Mouse (Mus musculus): ENCODE data around the gene Inpp5a. TPM values are rescaled to one million over a fixed set of nuclear protein-coding genes. Genes with fewer than 3 reads are reported as not detected.

Inpp5a gene
- polyA plus RNA-seq, 1 experiment from 2014 or later = 28.5 TPM

DNA sequence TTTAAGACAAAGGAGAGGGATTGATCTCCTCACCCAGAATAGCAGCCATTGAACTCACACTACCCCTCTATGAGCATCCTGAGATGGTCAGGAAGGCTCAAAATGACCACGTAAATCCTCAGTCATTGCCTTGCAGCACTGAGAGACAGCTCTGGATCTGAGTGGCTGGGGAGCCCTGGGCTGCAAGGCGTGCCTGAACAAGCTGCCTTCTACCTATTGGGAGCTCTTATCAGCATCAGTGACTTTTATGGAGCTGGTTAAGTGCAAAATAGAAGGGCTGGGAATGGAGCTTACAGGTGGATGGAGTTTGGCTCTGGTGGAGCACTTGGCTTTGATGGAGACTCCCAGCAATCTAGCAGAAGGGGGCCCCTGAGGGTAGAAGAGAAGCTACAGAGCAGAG, 9.2 kb upstream of the Inpp5a start:
- Histone ChIP-seq H3K27me3 (no peaks in the 10 kb centered on the region), H3K4me3 (no peak overlapping the region), H3K4me2 (no peak overlapping the region), H3K9me3 (no peaks in the 10 kb centered on the region), H3K27ac (no peak overlapping the region), H3K36me3 (no peaks in the 10 kb centered on the region), H3K4me1 (peaks cover 4% of the 10 kb centered on the region; the same call in 1 of the 2 replicates), H3K9ac (no peak overlapping the region)
- ATAC-seq (ENCODE audit: insufficient number of reproducible peaks, low FRiP score, low TSS enrichment, low read depth) = no peak
- WGBS = 44% methylated on average over 2 of the region's 2 CpGs

- Histone ChIP-seq H3K4me2 (no peak overlapping the region), H3K4me3 (no peak overlapping the region), H3K4me1 (peaks cover 4% of the 10 kb centered on the region; the same call in 1 of the 2 replicates), H3K36me3 (no peaks in the 10 kb centered on the region), H3K9me3 (no peaks in the 10 kb centered on the region), H3K9ac (no peak overlapping the region), H3K27me3 (no peaks in the 10 kb centered on the region), H3K27ac (no peak overlapping the region)
- WGBS = 50% methylated on average over 4 of the region's 4 CpGs
- no peak for ATAC-seq (ENCODE audit: insufficient number of reproducible peaks, low FRiP score, low TSS enrichment, low read depth)
Observed at GRCm38 (mm10) chr7:139380225-139380624, 8.7 kb upstream of the Inpp5a start.

DNA sequence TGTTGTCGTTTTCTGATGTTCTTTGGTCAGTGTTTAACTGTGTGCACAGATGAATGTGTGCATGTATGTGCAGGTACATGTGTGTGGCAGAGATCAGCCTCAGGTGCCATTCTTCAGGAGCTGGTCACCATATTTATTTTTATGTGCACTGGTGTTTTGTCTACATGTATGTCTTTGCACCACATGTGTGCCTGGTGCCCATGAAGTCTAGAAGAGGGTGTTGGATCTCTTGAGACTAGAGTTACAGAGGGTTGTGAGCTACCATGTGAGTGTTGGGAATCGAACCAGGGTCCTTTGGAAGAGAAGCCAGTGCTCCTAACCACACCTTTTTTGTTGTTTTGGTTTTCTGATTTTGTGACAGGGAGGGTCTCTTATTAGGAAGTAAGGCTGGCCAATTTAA, 7.0 kb upstream of the Inpp5a start:
- H3K4me3 ChIP-seq = no peak overlapping the region
- H3K27me3 ChIP-seq = no peaks in the 10 kb centered on the region
- no peaks in the 10 kb centered on the region for H3K9me3 ChIP-seq
- H3K9ac ChIP-seq = no peak overlapping the region
- no peak overlapping the region for H3K27ac ChIP-seq
- H3K4me1 ChIP-seq = peaks cover 4% of the 10 kb centered on the region; the same call in 1 of the 2 replicates
- ATAC-seq (ENCODE audit: insufficient number of reproducible peaks, low FRiP score, low TSS enrichment, low read depth) = no peak
- no peak overlapping the region for H3K4me2 ChIP-seq
- no peaks in the 10 kb centered on the region for H3K36me3 ChIP-seq
- WGBS = 68% methylated on average over 2 of the region's 2 CpGs

- no peak for ATAC-seq (ENCODE audit: insufficient number of reproducible peaks, low FRiP score, low TSS enrichment, low read depth)
- H3K27me3 ChIP-seq = no peaks in the 10 kb centered on the region
- H3K9ac ChIP-seq = no peak overlapping the region
- no peak overlapping the region for H3K4me2 ChIP-seq
- H3K27ac ChIP-seq = no peak overlapping the region
- H3K9me3 ChIP-seq = no peaks in the 10 kb centered on the region
- no peaks in the 10 kb centered on the region for H3K36me3 ChIP-seq
- 73% methylated on average over 2 of the region's 2 CpGs for WGBS
- no peak overlapping the region for H3K4me3 ChIP-seq
- peaks cover 9% of the 10 kb centered on the region for H3K4me1 ChIP-seq
Observed at GRCm38 (mm10) chr7:139382796-139383195, 6.1 kb upstream of the Inpp5a start.

- H3K4me2 ChIP-seq = no peak overlapping the region
- H3K27me3 ChIP-seq = no peaks in the 10 kb centered on the region
- WGBS = 91% methylated on average over 1 of the region's 1 CpGs
- no peak overlapping the region for H3K4me3 ChIP-seq
- no peaks in the 10 kb centered on the region for H3K36me3 ChIP-seq
- no peaks in the 10 kb centered on the region for H3K9me3 ChIP-seq
- no peak for ATAC-seq (ENCODE audit: insufficient number of reproducible peaks, low FRiP score, low TSS enrichment, low read depth)
- no peak overlapping the region for H3K9ac ChIP-seq
- peaks cover 13% of the 10 kb centered on the region for H3K4me1 ChIP-seq
- H3K27ac ChIP-seq = no peak overlapping the region
Observed at GRCm38 (mm10) chr7:139384500-139384899, 4.4 kb upstream of the Inpp5a start.

GRCm38 (mm10) chr7:139384916-139385530, 3.9 kb upstream of the Inpp5a start:
- no peaks in the 10 kb centered on the region for H3K9me3 ChIP-seq
- H3K4me3 ChIP-seq = no peak overlapping the region
- no peaks in the 10 kb centered on the region for H3K36me3 ChIP-seq
- H3K27ac ChIP-seq = no peak overlapping the region
- no peak for ATAC-seq (ENCODE audit: insufficient number of reproducible peaks, low FRiP score, low TSS enrichment, low read depth)
- H3K4me1 ChIP-seq = peaks cover 16% of the 10 kb centered on the region
- H3K27me3 ChIP-seq = no peaks in the 10 kb centered on the region
- WGBS = 72% methylated on average over 2 of the region's 2 CpGs
- no peak overlapping the region for H3K4me2 ChIP-seq
- H3K9ac ChIP-seq = no peak overlapping the region

DNA sequence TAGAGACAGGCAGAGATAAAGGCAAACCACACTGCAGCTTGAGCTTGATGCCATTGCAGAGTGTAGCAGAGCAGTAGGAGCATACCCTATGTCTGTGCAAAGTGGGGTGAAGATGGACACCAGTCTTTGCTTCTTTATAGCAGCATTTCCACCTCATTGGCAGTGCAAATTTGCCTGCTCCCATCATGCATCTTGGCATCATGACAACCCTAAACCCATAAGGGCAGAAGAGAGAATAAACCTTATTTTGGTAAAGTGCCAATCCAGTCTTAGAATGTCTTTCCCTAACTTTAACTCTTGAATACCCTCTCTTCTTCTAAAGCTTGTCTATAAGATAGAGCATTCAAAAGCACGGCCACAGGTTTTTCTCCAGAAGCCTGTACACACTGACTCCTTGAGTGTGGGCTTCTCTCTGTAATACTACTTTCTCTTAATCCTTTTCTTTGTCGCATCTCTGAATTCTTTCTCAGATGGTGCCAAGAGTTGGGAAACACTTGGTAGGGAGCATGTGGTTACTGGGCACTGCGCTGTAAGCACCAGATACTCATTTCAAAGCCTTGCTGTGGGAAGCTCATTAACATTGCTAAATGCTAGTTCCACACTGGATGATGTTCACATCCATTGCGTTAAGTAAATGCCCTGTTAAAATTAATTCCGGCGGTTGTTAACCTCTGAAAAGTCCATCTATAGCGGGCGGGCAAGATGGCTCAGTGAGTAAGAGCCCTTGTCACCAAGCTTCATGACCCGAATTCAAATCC, 1.8 kb upstream of the Inpp5a start:
- Histone ChIP-seq H3K27ac (no peak overlapping the region), H3K9me3 (no peaks in the 10 kb centered on the region), H3K4me2 (no peak overlapping the region), H3K4me1 (peaks cover 33% of the 10 kb centered on the region), H3K36me3 (no peaks in the 10 kb centered on the region), H3K4me3 (no peak overlapping the region), H3K27me3 (no peaks in the 10 kb centered on the region), H3K9ac (no peak overlapping the region)
- 86% methylated on average over 9 of the region's 9 CpGs for WGBS
- no peak for ATAC-seq (ENCODE audit: insufficient number of reproducible peaks, low FRiP score, low TSS enrichment, low read depth)

DNA sequence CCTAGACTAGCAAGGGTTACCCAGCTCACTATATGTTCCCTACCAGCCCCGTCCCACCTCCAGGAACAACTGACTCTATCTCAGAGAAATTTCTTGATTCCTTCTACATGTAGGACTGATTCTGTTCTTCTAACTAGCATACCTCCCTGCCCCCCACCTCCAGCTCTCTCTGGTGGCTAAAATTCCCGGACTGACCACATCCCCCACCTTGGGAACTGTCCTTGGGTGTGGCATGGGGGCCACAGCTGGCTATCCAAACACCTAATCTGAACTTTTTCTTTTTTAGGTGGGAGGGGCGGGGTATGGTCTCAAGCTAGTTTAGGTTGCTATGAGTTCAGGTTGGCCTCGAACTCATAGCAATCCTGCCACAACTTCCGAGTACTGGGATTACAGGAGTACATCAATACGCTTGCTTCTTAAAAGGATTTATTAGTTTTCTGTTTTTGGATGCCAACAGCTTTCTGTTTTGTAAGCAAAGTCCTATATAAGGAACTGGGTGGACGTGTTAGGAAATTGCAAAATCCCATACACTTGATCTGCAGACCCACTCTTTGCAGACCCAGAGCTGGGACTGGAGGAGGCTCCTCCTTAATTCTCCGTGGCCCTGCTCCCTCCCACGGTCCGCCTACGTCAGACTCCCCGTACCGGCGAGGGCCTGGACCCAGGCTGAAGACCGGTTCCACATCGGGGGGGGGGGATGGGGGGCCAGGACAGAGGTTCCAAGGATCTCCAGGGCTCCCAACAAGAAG, 814 bp upstream of the Inpp5a start:
- Histone ChIP-seq H3K4me1 (peaks cover 43% of the 10 kb centered on the region), H3K27ac (peak overlapping the region; percentile 93), H3K4me2 (peak overlapping the region; percentile 38), H3K9ac (peak overlapping the region; percentile 65), H3K4me3 (peak overlapping the region; percentile 89), H3K36me3 (no peaks in the 10 kb centered on the region), H3K9me3 (no peaks in the 10 kb centered on the region), H3K27me3 (no peaks in the 10 kb centered on the region)
- ATAC-seq (ENCODE audit: insufficient number of reproducible peaks, low FRiP score, low TSS enrichment, low read depth) = peak; percentile 81
- WGBS = 17% methylated on average over 16 of the region's 16 CpGs

GRCm38 (mm10) chr7:139389213-139389761, 378 bp downstream of the Inpp5a start:
- Histone ChIP-seq H3K4me1 (peaks cover 44% of the 10 kb centered on the region), H3K27me3 (no peaks in the 10 kb centered on the region), H3K36me3 (no peaks in the 10 kb centered on the region), H3K4me3 (peak overlapping the region; percentile 89), H3K27ac (peak overlapping the region; percentile 85), H3K9ac (peak overlapping the region; percentile 93), H3K4me2 (peak overlapping the region; percentile 72), H3K9me3 (no peaks in the 10 kb centered on the region)
- WGBS = under 1% methylated on average over 52 of the region's 53 CpGs
- peak; percentile 5 for ATAC-seq (ENCODE audit: insufficient number of reproducible peaks, low FRiP score, low TSS enrichment, low read depth)

DNA sequence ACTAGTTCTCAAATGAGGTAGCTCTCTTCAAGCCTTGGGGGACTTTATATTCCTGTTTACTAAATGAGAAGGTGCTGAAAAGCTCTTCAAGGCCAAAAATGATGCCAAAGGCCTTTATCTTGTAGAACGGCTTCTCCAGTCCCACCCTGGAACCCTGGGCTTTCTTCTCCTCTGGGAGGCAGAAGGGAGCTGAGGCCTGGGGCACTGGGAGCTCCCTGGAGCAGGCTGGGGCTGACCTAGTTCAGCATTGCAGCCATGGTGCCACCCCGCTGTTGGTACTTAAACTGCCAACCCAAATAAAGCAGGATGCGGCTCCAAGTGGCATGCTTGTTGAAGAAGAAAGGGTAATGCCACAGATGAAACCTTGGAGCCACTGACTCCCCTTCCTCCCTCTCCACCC, 1.5 kb downstream of the Inpp5a start:
- WGBS = 77% methylated on average over 3 of the region's 3 CpGs

GRCm38 (mm10) chr7:139390926-139391325, 2.0 kb downstream of the Inpp5a start:
- H3K4me2 ChIP-seq = peak overlapping the region; percentile 72; the same call in 1 of the 2 replicates
- no peak for ATAC-seq (ENCODE audit: insufficient number of reproducible peaks, low FRiP score, low TSS enrichment, low read depth)
- no peak overlapping the region for H3K9ac ChIP-seq

More for the DNA sequence above, 1.5 kb downstream of the Inpp5a start:
- ATAC-seq (ENCODE audit: insufficient number of reproducible peaks, low FRiP score, low TSS enrichment, low read depth) = no peak
- peak overlapping the region; percentile 48; the same call in 1 of the 2 replicates for H3K27ac ChIP-seq
- no peaks in the 10 kb centered on the region for H3K9me3 ChIP-seq
- H3K27me3 ChIP-seq = no peaks in the 10 kb centered on the region
- H3K4me2 ChIP-seq = peak overlapping the region; percentile 72
- no peaks in the 10 kb centered on the region for H3K36me3 ChIP-seq
- H3K4me3 ChIP-seq = peak overlapping the region; percentile 89
- H3K4me1 ChIP-seq = peaks cover 44% of the 10 kb centered on the region
- no peak overlapping the region for H3K9ac ChIP-seq

More at GRCm38 (mm10) chr7:139390926-139391325, 2.0 kb downstream of the Inpp5a start:
- no peaks in the 10 kb centered on the region for H3K36me3 ChIP-seq
- no peak overlapping the region; the same call in 1 of the 2 replicates for H3K27ac ChIP-seq
- H3K9me3 ChIP-seq = no peaks in the 10 kb centered on the region
- H3K27me3 ChIP-seq = no peaks in the 10 kb centered on the region
- H3K4me1 ChIP-seq = peaks cover 44% of the 10 kb centered on the region
- 68% methylated on average over 9 of the region's 9 CpGs for WGBS
- H3K4me3 ChIP-seq = peak overlapping the region; percentile 89; the same call in 1 of the 2 replicates

Measured in limb, embryonic 15.5 days (tissue).